Mouse (Mus musculus) adrenal gland, postnatal 14 days (tissue): ENCODE results near the gene Krt31. TPM values are rescaled to one million over a fixed set of nuclear protein-coding genes. Genes with fewer than 3 reads are reported as not detected.

ENCODE experiments used
- DNase-seq: peaks from one replicate; pipeline ENCODE4 v3.0.0; 2021; ENCODE audit warnings: mixed read lengths
- long read RNA-seq, 2 experiments: library from polyadenylated mRNA; stranded (forward); transcript quantifications; one replicate each; pipeline ENCODE4 v2.0.0; 2021
- total RNA-seq: library from RNA; stranded (reverse); gene quantifications from 2 replicates; pipeline ENCODE4 v1.2.3, GENCODE M21; 2021

Krt31 gene
- not detected in 2 replicates for total RNA-seq
- long read RNA-seq, experiment 1: 0 reads
- long read RNA-seq, experiment 2: 0 reads

DNA sequence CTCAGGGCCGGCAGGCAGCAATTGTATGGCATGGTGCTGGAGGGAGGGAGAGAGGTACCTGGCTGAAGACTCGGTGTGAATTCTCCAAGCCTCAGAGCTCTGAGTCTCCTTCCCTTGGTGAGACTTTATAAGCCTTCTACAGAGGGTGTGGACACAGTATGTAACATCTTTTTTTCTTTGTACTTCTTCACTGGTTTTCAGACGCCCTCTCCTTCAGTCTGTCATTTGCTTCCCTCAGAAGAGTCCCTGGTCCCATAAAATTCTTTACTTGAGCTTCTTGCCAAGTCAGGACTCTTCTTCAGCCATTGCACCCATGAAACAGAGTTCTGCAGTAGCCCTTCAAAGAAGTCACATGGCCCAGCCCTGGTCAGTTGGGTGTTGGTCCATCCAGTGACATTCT lies at the start of gene Krt31:
Gene Krt31, minus strand, starts transcription at position 101 of the 400 bp plus-strand sequence.
- DNase-seq: no peak

DNA sequence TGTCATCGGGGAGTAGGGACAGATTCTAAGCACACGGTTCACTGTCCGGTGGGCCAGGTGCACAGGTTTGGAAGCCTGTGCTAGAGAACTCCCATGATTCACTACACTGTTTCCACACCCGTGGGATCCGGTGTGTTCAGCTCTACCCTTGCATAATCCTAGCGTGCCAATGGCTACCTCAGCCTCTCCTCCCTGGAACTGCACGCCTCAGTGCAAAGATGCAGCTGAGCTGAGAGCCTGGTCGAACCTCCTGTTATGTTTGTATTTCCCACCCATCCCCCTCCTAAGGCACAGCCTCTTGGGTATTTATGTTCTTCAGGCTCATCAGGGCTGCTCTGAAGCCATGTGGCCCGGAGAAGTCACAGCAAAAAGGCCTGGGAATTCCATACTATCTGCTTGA lies 47.5 kb upstream of the Krt31 start:
- no peak for DNase-seq

DNA sequence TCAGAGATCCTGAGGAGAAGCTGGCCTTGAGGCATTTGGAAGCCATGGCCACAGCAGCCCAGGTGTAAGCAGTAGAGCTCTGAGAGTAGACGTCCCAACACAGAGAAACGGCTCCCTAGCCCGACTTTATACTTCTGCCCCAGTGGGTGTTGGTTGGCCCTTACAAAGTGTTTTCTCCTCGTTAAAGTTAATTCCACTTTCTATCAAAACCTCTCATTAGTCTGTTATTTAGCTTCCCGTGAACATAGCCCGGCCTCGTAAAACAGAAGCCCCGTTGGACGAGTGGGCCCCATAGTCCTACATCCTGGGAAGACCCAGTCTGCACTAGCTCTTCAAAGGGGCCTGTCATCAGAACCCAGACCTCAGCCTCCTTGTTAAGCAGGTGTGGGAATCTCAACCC lies 45.8 kb upstream of the Krt31 start, which contains the start of gene Krt35:
Gene Krt35, minus strand, starts transcription at position 101 of the 400 bp plus-strand sequence.
- DNase-seq: no peak

DNA sequence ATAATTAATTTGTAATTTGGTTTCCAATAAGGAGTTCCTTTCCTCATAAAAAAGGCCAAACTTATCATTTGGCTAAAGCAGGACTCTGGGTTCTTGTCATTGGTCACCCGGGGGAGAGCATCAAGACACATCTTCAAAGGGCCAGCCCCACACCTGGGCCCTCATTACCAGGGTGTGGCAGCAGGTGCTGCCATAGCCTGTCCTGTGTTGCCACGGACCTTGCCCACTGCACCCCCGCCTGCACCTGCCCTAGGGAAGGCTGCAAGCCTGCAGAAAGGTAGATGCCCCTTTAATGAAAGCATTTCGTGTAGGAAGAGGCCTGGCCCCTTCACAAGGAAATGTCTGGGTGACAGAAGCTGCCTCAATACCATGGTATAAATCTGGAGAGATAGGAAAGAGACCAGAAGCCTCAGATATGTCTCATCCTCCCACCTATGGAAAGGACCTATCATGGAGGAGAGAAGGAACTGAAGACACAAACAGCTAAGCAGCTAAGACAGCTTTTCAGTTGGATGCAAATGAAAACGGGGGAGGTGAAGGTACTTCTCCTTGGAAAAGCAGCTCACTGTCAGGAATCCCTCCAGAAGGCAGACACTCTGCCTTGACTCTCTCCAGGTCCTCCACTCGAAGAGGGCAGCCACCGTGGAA lies 38.2 kb upstream of the Krt31 start:
- no peak for DNase-seq

DNA sequence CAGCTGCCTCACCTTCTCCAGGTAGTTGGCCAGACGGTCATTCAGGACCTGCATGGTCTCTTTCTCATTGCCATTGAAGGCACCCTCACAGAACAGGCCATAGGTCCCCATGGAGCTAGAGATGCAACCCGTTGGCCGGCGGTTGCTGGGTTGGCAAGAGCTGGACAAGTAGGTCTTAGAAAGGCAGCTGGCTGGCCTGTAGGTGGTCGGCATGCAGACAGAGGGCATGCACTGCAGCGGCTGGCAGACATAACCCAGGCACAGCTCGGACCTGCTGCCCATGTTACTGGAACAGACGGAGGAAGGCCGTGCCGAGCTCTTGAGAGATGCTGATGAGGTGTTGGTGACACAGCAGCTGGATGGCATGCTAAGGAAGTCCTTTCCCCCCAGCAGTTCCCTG lies 37.5 kb upstream of the Krt31 start, which contains the start of gene Krt32:
Gene Krt32, minus strand, starts transcription at position 366 of the 400 bp plus-strand sequence.
- DNase-seq: no peak

DNA sequence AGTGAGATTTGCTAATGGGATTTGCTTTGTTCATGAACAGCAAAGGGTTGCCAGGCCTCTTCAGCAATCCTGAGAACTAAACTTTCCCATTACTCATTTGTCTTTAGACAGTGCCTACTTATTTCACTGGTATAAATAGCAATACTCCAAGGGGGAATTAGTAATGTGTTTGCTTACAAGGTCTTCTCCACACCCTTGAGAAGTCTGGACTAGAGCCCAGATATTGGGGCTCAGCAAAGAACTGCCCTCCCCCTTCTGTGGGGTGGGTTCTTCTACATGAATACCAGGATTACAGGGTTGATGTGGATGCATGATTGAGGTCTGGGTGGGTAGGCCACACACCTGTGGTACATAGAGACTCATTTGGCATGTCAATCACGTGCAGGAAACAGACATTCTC lies 23.5 kb upstream of the Krt31 start:
- DNase-seq: no peak

DNA sequence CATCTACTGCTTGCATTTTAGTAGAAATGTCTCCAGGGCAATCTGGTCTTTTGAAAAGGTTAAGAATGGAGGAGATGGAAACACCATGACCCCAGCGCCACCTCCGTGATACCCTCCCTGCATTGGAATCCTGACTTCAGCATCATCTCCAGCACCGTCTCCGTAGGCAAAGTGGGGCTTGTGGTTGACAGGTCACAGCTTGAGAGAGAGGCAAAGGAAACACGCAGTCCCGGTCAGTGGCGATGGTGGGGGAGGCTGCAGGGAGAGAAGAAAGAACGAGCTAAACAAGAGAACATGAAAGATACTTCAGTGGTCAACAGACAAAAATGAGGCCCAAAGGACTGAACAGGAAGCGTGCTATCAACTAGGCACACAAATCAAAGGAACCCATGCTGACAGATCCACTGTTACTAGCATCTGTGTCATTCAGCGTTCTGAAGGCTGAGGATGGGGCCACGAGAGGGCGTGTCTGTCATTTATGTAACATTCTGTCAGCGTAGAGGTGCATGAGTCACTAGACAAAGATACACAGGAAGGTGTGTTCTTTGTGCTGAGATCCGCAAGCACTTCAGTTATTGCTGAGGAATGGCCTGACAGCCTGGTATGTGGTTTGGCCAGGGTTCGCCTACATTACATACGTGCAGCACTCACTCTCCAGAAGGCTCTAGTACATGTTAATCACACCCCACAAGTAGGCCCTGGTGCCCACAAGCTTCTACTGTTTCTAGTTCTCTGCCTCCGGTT lies 17.1 kb upstream of the Krt31 start:
- no peak for DNase-seq

DNA sequence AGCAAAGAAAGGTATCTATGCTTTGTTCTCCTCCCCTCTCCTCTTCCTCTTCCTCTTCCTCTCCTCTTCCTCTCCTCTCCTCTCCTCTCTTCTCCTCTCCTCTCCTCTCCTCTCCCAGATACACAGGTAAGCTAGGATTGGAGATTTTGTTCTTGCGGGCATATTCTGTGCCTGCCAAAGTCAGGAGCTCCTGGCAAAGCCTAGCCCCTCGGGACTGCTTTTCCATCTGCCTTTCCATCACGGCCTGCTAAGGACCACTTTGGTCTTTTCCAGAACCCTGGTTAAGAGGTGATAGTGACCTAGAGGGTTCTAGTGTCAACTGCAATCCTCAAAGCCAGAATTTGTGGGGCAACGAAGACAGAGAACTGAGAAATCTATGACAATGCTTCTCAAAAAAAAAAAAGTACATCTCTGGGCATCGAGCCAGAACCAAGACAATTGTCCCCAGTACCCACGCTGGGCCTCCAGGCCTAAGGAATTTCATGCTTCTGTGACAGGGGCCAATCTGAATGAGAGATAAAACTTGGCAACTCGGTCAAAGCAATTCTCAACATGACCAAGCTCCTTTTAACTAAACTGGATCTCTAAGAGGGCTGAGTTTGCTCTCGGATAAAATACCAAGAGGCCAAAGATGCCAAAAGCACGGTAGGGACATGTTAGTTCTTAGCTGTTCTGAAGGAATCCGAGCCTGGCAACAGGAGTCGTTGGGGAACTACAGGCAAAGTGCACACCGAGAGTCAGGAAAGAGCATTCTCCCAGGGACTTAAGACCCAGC lies 16.1 kb upstream of the Krt31 start:
- DNase-seq: no peak

DNA sequence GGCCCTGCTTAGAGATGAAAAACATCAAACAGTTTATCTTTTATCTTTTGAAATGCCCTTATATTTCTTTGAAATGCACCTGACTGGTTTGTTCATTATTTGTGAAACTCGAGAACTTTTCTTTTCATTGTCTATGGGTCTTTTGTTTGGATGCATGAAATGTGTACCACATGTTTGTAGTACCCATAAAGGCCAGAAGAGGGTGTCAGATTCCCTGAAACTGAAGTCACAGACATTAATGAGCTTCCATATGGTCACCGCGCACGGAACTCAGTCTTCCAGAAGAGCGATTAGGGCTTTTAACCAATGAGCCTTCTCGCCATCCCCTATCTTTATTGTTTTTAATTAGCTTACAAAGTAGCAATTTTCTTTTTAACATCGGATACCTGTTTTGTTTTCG lies 8.5 kb upstream of the Krt31 start:
- DNase-seq: no peak

DNA sequence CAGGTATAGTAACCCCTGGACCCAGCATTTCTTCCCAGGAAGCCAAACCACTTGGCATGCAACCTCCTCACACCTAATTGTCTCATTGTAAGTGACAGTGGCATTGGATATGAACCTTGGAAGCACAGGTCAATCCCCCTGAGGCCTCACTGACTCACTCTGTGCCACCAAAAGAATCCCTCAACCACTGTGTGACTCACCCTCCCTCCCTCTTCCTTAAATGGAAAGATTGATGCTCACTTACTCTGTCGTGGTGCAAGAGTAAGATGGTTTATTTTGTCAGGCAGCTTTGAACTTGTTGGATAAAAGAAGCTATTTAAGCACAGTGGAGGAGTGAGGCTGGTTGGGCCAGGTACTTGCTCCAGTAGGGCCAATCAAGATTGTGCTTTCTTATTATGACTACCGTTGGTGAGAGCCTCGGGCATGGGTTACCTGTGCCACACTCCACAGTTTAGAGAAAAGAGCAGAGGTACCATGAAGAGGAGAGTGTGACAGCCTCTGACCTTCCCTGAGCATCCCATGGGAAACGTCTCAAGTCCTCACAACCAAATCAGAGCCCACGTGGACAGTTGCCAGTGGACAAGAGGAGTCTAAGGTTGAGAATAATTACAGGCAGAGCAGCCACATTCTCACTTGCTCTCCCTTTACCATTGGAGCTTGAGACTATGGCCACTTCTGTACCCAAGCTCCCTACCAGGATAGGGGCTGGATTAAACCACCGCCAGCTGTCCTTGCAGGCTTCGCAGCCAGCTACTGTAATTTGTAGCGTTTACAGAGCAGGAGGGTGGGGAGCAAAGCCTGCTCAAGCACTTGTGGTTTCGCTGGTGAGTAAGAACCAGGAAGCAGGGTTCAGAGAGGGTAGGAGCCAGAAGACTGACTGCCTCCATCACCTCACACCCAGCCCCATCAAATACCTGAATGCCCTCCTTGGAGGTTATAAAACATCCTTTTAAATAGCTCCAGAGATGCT lies 5.6 kb upstream of the Krt31 start:
- DNase-seq: no peak

DNA sequence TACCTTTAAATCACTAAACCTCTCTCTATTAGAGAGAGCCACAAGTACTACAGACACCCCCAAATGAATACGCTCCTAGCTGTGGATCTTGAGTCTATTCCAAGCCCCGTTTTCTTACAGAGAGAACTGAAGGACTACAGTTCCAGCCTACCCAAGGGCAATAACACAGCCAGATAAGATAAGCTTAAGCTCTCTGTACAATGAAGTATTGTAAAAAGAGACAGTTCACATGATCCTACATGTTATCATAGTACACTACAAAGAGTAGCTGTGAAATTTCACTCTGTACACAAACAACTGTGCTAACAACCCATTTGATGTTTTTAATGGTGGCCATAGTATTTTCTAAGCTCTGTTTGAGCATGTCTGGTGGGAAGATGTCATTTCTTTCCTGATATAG lies 3.2 kb downstream of the Krt31 start:
- DNase-seq: no peak

DNA sequence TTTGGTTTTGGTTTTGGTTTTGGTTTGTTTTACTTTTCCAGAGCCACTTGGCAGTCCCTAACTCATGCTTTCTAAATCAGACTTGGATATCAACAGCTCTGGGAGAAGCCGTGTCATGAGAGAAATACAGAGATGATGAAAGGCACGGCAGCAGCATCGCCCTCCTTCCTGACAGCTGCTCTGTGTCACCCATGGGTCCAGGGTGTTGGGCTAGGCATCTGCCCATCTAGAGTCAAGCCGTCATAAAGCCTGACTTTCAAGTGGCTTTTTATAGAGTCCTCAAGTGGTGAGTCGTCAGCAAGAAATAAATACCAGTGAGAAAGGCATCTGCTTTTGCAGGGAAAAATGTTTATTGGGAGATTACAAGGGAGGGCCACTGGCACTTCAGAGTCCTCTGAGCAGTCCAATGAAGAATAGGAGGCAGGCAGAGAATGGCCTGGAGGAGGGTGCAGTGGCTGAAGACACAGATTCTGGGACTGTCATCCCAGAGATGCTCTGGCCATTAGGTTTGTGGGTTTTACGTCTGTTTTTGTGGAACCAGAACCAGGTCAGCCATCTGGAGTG lies 4.0 kb downstream of the Krt31 start:
- DNase-seq: no peak

DNA sequence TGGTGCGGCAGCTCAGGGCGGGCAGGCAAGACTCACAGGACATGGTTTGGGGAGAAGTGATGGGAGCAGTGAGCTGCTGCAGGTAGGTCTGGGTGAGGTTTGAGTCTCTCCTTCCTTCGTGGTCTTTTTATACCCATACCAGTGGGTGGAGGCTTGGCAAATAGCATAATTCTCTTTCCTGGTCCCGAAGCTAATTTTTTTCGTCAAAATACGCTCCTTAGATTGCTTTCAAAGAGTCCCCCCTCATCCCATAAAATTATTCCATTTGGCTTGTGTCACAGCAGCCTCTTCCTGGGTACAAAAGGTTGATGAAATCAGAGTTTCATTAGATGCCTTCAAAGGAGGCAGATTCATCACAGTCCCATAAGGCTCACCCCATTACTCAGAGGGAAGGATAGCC lies 8.9 kb downstream of the Krt31 start, which contains the start of gene Krt34:
Gene Krt34, minus strand, starts transcription at position 101 of the 400 bp plus-strand sequence.
- DNase-seq: no peak

DNA sequence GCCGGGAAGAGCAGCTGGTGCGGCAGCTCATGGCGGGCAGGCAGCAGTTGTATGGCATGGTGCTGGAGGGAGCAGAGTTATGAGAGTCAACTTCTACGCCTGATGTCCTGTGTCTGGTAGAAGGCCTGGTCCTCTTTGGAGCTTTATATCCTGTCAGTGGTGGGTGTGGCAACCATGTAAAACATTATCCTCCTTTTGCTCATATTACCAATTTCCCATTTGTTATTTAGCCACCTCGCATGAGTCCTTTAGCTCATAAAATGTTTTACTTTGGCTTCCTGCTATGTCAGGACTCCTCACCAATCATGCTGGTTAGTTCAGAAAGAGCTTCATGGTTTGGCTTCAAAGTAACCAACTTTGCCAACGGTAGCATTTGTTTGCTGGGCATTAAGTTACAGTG lies 20.6 kb downstream of the Krt31 start, which contains the start of gene Krt33b:
Gene Krt33b, minus strand, starts transcription at position 101 of the 400 bp plus-strand sequence.
- no peak for DNase-seq

DNA sequence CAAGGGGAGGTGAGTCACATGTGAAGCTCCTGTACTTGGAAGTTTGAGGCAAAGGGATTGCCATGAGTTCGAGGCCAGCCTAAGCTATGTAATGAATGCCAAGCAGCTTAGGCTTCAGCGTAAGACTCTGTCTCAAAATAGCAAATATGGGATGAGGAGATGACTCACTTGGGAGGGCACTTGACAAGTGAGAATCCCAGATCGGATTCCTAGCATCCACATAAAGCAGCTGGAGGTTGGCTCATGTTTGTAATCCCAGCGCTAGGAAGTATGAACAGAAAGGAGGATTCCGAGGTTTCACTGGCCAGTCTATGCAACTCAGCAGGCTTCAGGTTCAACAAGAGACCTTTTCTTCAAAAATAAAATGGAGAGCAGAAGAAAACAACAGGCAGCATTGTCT lies 28.9 kb downstream of the Krt31 start:
- DNase-seq: no peak

DNA sequence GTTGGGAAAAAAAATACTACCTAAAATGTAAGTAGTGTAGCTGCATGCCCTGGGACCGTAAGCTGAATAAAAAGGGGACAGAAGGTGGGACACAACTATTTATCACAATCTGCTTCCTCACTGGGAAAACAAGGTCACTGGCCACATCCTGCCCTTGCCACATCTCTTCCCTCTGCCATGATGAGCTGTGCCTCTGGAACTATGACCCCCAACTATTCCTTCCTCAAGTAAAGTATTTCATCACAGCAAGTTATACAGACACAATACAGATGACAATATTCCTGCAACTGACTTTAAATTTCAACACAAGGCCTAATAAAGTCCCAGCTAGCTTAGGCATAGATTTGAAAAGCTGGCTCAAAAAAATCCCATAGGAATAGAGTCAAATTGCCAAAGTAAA lies 30.9 kb downstream of the Krt31 start:
- no peak for DNase-seq

DNA sequence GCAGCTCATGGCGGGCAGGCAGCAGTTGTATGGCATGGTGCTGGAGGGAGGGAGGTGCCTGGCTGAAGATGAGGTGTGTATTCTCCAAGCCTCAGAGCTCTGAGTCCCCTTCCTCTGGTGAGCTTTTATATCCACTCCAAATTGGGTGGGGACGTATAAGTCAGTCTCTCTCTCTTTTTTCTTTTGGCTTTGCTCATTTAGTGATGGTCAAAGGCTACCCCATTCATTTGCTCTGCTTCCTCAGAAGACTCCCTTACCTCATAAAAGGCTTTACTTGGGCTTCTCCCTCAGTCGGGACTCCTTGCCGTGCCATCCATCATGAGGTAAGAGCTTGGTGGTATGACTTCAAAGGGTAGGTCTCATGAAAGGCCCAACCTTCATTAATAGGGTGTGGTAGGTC lies 34.2 kb downstream of the Krt31 start, which contains the start of gene Krt33a:
Gene Krt33a, minus strand, starts transcription at position 101 of the 400 bp plus-strand sequence.
- no peak for DNase-seq

DNA sequence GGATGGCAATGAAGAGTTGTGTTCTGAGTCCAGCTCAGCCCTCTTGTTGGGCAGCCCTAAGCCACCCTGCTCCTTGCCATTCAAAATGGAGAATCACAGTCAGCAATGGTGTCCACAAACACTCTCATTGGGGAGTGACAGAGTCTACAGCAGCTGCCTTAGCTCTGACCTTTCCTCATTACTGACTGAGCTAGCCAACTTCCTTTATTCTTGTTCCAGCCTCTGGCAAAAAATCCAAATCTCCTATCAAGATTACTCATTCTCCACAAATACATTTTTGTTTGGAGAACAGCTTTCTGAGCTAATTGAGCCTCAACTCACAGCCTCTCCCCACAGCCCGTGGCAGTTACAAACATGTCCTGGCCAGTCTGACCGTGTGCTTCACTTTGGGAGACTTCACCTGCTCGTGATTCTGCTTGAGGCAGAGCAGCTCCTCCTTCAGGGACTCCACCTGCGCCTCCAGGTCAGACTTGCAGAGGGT lies 36.6 kb downstream of the Krt31 start:
- no peak for DNase-seq

DNA sequence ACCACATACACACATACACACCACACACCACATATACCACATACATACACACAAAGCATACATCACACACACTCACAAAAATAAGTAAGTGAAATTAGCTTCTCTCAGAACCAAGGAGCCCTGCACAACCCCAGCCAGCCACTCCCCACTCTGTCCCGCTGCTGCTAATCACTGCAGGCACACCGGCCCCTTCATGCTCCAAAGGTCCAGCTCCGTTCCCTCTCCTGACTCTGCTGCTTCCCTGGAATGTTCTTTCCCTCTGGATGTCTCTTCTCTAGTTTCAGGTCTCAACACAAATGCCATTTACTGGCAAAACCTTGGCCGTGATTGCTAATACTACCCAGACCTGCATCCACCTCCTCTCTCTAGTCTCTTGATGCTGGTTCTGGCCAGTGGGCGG lies 39.7 kb downstream of the Krt31 start:
- no peak for DNase-seq

DNA sequence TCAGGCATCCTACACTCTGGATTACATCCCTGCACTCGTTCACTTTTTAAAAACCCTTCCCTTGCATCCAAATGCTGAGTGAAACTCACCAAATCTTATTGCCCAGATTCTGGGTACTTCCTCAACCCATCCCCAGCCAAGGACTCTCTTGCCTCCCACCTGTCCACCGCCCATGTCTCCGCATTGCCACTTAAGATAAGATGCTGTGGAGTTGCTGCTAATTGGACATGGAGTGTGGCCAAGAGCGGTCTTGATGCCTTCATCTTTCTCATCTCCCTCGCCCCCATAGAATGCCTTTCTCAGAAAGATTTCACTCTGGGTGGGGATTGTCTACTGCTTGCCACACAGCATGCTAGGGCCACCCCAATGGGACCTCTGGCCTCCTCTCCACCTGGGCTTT lies 42.0 kb downstream of the Krt31 start:
- no peak for DNase-seq

DNA sequence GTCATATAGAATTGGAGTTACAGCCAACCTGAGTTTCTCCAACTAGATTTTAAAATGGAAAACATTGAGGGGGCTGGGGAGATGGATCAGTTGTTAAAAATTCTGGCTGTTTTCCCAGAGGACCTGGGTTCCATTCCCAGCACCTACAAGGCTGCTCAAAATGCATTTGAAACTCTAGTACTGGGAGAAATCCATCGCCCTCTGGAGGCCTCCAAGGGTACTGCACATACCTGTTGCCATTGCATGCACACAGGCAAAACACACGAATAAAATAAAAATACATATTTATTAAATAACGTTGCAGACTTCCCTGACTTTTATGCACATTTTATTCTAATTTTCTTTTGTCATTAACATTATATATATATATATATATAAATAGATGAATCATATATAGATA lies 43.7 kb downstream of the Krt31 start:
- DNase-seq: peak; percentile 14
